Mouse (Mus musculus) ES-Bruce4 (cell line): Measurements from ENCODE around the gene Echdc3. TPM values are rescaled to one million over a fixed set of nuclear protein-coding genes. Genes with fewer than 3 reads are reported as not detected.

Source experiments
- H3K27ac ChIP-seq: 2 replicates; pipeline ENCODE4 v1.5.1; 2012; ENCODE audit warnings: low read length, inconsistent platforms; ENCODE audit not compliant: insufficient read depth
- H3K27me3 ChIP-seq: 2 replicates; pipeline ENCODE4 v1.6.1; 2012; ENCODE audit warnings: mild to moderate bottlenecking, low read length, inconsistent platforms; ENCODE audit not compliant: control insufficient read depth, poor library complexity, insufficient read depth, severe bottlenecking
- H3K36me3 ChIP-seq: 2 replicates; pipeline ENCODE4 v1.6.1; 2012; ENCODE audit warnings: inconsistent platforms, mild to moderate bottlenecking, low read length, moderate library complexity; ENCODE audit not compliant: control insufficient read depth, poor library complexity, insufficient read depth, severe bottlenecking
- H3K4me1 ChIP-seq: one replicate; pipeline ENCODE4 v1.8.1; 2011; ENCODE audit warnings: low read length; ENCODE audit not compliant: control insufficient read depth, insufficient read depth
- H3K4me3 ChIP-seq: 2 replicates; pipeline ENCODE4 v1.5.1; 2011; ENCODE audit warnings: low read depth, mild to moderate bottlenecking, low read length
- H3K9ac ChIP-seq: 2 replicates; pipeline ENCODE4 v1.6.1; 2012; ENCODE audit warnings: low read depth, mild to moderate bottlenecking, inconsistent platforms; ENCODE audit not compliant: poor library complexity, severe bottlenecking
- H3K9me3 ChIP-seq: replicated peaks from 2 replicates; pipeline ENCODE4 v1.6.1; 2012; ENCODE audit warnings: mild to moderate bottlenecking, low read length, inconsistent platforms; ENCODE audit not compliant: control insufficient read depth, poor library complexity, insufficient read depth, severe bottlenecking
- CTCF ChIP-seq: IDR thresholded peaks from one replicate; pipeline ENCODE4 v1.8.1; 2011; ENCODE audit warnings: low read depth, low read length
- EP300 ChIP-seq: IDR thresholded peaks from 2 replicates; pipeline ENCODE4 v1.6.1; 2011; ENCODE audit warnings: low read depth, low read length; ENCODE audit not compliant: insufficient read depth
- POLR2A ChIP-seq: IDR thresholded peaks from one replicate; pipeline ENCODE4 v1.8.1; 2011; ENCODE audit warnings: low read length; ENCODE audit not compliant: insufficient read depth
- polyA plus RNA-seq: library from polyadenylated mRNA; stranded (reverse); fragments of >200 nt; gene quantifications from 2 replicates; pipeline ENCODE4 v1.2.4, GENCODE M21; 2011; ENCODE audit warnings: low read depth; ENCODE audit not compliant: missing spikeins, insufficient read depth, insufficient read length

The Echdc3 gene
- 1.5 TPM in 2 replicates for polyA plus RNA-seq

- Histone ChIP-seq H3K9me3 (no peaks in the 10 kb centered on the region), H3K9ac (peak within 1 kb of the TSS; percentile 26; the same call in 1 of the 2 replicates), H3K36me3 (no peaks in the 10 kb centered on the region), H3K27ac (no peak within 1 kb of the TSS), H3K4me1 (no peaks in the 10 kb centered on the region), H3K27me3 (no peaks in the 10 kb centered on the region), H3K4me3 (peak within 1 kb of the TSS; percentile 64)
- TF ChIP-seq POLR2A (peak; percentile 15), CTCF (no peak), EP300 (no peak)
These were observed at the start of gene Echdc3 for GRCm38 (mm10) chr2:6212724-6213511. Gene Echdc3, minus strand, starts transcription at chr2:6213033.

GRCm38 (mm10) chr2:6261718-6262117 is 48.9 kb upstream of the Echdc3 start:
- Histone ChIP-seq H3K36me3 (no peaks in the 10 kb centered on the region), H3K27me3 (no peaks in the 10 kb centered on the region), H3K9ac (no peak overlapping the region), H3K9me3 (no peaks in the 10 kb centered on the region), H3K4me1 (no peaks in the 10 kb centered on the region), H3K4me3 (no peak overlapping the region), H3K27ac (no peak overlapping the region)
- TF ChIP-seq POLR2A (no peak), EP300 (no peak), CTCF (no peak)

DNA sequence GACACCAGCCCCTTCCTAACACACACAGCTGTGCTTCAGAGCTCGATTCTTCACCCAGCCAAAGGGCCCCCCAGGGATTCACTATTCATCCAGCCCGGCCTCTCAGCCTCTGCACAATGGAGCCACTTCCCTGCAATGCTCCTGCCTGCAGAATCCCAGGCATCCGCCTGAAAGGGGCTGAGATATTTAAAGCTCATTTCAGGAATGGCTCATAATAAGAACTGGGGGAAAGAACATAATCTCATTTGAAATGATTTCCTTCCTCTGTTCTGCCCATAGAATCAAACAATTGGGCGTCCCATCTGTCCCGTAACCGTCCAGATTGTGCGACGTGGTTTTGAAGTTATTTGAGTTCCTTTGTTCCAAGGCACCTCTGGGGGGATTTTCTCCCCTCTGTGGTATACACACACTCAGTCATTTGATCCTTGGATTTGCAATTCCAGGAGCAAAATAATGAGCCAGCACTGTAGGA is 48.4 kb upstream of the Echdc3 start:
- no peak overlapping the region for H3K9ac ChIP-seq
- H3K27me3 ChIP-seq: no peaks in the 10 kb centered on the region
- peaks cover 2% of the 10 kb centered on the region for H3K4me1 ChIP-seq
- no peak overlapping the region for H3K4me3 ChIP-seq
- H3K9me3 ChIP-seq: no peaks in the 10 kb centered on the region
- TF ChIP-seq CTCF (no peak), POLR2A (no peak), EP300 (no peak)
- no peak overlapping the region for H3K27ac ChIP-seq
- no peaks in the 10 kb centered on the region for H3K36me3 ChIP-seq

- no peaks in the 10 kb centered on the region for H3K27me3 ChIP-seq
- no peaks in the 10 kb centered on the region for H3K9me3 ChIP-seq
- no peak overlapping the region for H3K4me3 ChIP-seq
- H3K9ac ChIP-seq: no peak overlapping the region
- no peaks in the 10 kb centered on the region for H3K36me3 ChIP-seq
- H3K4me1 ChIP-seq: peaks cover 2% of the 10 kb centered on the region
- no peak overlapping the region for H3K27ac ChIP-seq
- TF ChIP-seq CTCF: no peak
- no peak for TF ChIP-seq POLR2A
These were observed 47.8 kb upstream of the Echdc3 start for GRCm38 (mm10) chr2:6260661-6261060.

GRCm38 (mm10) chr2:6259182-6259581 is 46.3 kb upstream of the Echdc3 start:
- Histone ChIP-seq H3K9ac (no peak overlapping the region), H3K27ac (no peak overlapping the region), H3K36me3 (no peaks in the 10 kb centered on the region), H3K4me1 (peaks cover 2% of the 10 kb centered on the region), H3K27me3 (no peaks in the 10 kb centered on the region), H3K4me3 (no peak overlapping the region), H3K9me3 (no peaks in the 10 kb centered on the region)
- TF ChIP-seq EP300 (no peak), POLR2A (no peak)

GRCm38 (mm10) chr2:6258026-6258425 is 45.2 kb upstream of the Echdc3 start:
- Histone ChIP-seq H3K9me3 (no peaks in the 10 kb centered on the region), H3K4me3 (no peak overlapping the region), H3K9ac (no peak overlapping the region), H3K4me1 (peaks cover 2% of the 10 kb centered on the region), H3K27ac (no peak overlapping the region), H3K27me3 (no peaks in the 10 kb centered on the region), H3K36me3 (no peaks in the 10 kb centered on the region)
- TF ChIP-seq CTCF: no peak
- no peak for TF ChIP-seq EP300
- no peak for TF ChIP-seq POLR2A
